Mouse (Mus musculus) ES-Bruce4 (cell line): ENCODE data around the gene Kmt2c.

ENCODE experiments used
- CTCF ChIP-seq: IDR thresholded peaks from one replicate; pipeline ENCODE4 v1.8.1; 2011; ENCODE audit warnings: low read depth, low read length
- EP300 ChIP-seq: IDR thresholded peaks from 2 replicates; pipeline ENCODE4 v1.6.1; 2011; ENCODE audit warnings: low read depth, low read length; ENCODE audit not compliant: insufficient read depth
- POLR2A ChIP-seq: IDR thresholded peaks from one replicate; pipeline ENCODE4 v1.8.1; 2011; ENCODE audit warnings: low read length; ENCODE audit not compliant: insufficient read depth

DNA sequence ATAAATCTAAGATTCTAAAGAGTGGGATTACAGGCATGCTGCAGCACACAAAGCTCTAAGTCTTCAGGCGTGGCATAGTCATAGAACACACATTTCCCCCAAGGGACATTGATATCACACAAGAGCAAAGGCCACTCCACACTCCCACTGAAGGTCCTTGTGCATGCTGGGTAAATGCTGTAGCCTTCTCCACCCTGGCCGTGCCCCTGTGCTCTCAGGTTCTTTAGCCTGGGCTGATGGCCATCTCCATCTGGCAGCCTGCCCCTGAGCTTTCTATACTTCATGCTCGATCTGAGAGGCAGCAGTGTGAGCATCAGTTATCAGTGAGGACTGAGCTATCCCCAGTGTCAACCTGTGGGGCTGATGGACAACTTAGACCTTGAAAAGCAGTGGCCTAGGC lies 21.2 kb upstream of the Kmt2c start:
- TF ChIP-seq CTCF (no peak), POLR2A (no peak), EP300 (no peak)
